Mouse (Mus musculus): ENCODE data around the gene Creb3. TPM values are rescaled to one million over a fixed set of nuclear protein-coding genes. Genes with fewer than 3 reads are reported as not detected.
"Not testable (repeated sequence)": the region's sequence is repeated elsewhere in the genome, so short reads cannot be mapped to it uniquely, and the experiment has no call there.

The Creb3 gene
- polyA plus RNA-seq, 1 experiment from 2014 or later = 36.2 TPM

GRCm38 (mm10) chr4:43551854-43552253 lies 10.3 kb upstream of the Creb3 start:
- H3K9ac ChIP-seq (replicated peaks); DNase-seq; H3K9me3 ChIP-seq (ENCODE audit: low read length); H3K4me3 ChIP-seq (ENCODE audit: low read depth, low read length); H3K4me1 ChIP-seq (ENCODE audit: insufficient read depth); H3K27ac ChIP-seq (ENCODE audit: low read depth); H3K4me2 ChIP-seq (ENCODE audit: low read depth, low read length); ATAC-seq; H3K27me3 ChIP-seq (ENCODE audit: insufficient read depth, low read length): not testable (repeated sequence)
- H3K36me3 ChIP-seq (replicated peaks; ENCODE audit: insufficient read depth, low read length) = peaks cover 99% of the 10 kb centered on the region
- WGBS (ENCODE audit: insufficient replicate concordance) = 85% methylated on average over 6 of the region's 6 CpGs
- TF ChIP-seq CTCF (IDR thresholded peaks at IDR 0.05; ENCODE audit: low read depth) = peak; percentile 8; the same call in 1 of the 2 replicates

- ATAC-seq (no peak), DNase-seq (no peak)
- H3K27ac ChIP-seq (ENCODE audit: low read depth) = no peak overlapping the region
- peaks cover 4% of the 10 kb centered on the region; the same call in 1 of the 2 replicates for H3K9me3 ChIP-seq (ENCODE audit: low read length)
- TF ChIP-seq EP300 (IDR thresholded peaks at IDR 0.05; ENCODE audit: low read depth) = no peak
- no peak for TF ChIP-seq CTCF (IDR thresholded peaks at IDR 0.05; ENCODE audit: low read depth)
- peaks cover 99% of the 10 kb centered on the region for H3K36me3 ChIP-seq (replicated peaks; ENCODE audit: insufficient read depth, low read length)
- H3K4me3 ChIP-seq (ENCODE audit: low read depth, low read length) = no peak overlapping the region
- no peaks in the 10 kb centered on the region for H3K27me3 ChIP-seq (ENCODE audit: insufficient read depth, low read length)
- 96% methylated on average over 5 of the region's 5 CpGs for WGBS (ENCODE audit: insufficient replicate concordance)
- H3K9ac ChIP-seq (replicated peaks) = no peak overlapping the region
- no peaks in the 10 kb centered on the region; the same call in 1 of the 2 replicates for H3K4me1 ChIP-seq (ENCODE audit: insufficient read depth)
- no peak overlapping the region for H3K4me2 ChIP-seq (ENCODE audit: low read depth, low read length)
These were observed 9.7 kb upstream of the Creb3 start for GRCm38 (mm10) chr4:43552437-43552836.

GRCm38 (mm10) chr4:43553891-43554290 lies 8.2 kb upstream of the Creb3 start:
- no peak overlapping the region for H3K9ac ChIP-seq (replicated peaks)
- DNase-seq (no peak), ATAC-seq (no peak)
- H3K27ac ChIP-seq (ENCODE audit: low read depth) = no peak overlapping the region
- no peak for TF ChIP-seq CTCF (IDR thresholded peaks at IDR 0.05; ENCODE audit: low read depth)
- TF ChIP-seq EP300 (IDR thresholded peaks at IDR 0.05; ENCODE audit: low read depth) = no peak
- no peak overlapping the region for H3K4me3 ChIP-seq (ENCODE audit: low read depth, low read length)
- no peak overlapping the region for H3K4me2 ChIP-seq (ENCODE audit: low read depth, low read length)
- H3K9me3 ChIP-seq (ENCODE audit: low read length) = peaks cover 4% of the 10 kb centered on the region; the same call in 1 of the 2 replicates
- peaks cover 14% of the 10 kb centered on the region for H3K4me1 ChIP-seq (ENCODE audit: insufficient read depth)
- H3K27me3 ChIP-seq (ENCODE audit: insufficient read depth, low read length) = no peaks in the 10 kb centered on the region
- H3K36me3 ChIP-seq (replicated peaks; ENCODE audit: insufficient read depth, low read length) = peaks cover 86% of the 10 kb centered on the region

GRCm38 (mm10) chr4:43555926-43556325 lies 6.2 kb upstream of the Creb3 start:
- peaks cover 34% of the 10 kb centered on the region for H3K4me1 ChIP-seq (ENCODE audit: insufficient read depth)
- H3K9ac ChIP-seq (replicated peaks) = no peak overlapping the region
- peaks cover 71% of the 10 kb centered on the region for H3K36me3 ChIP-seq (replicated peaks; ENCODE audit: insufficient read depth, low read length)
- H3K9me3 ChIP-seq (ENCODE audit: low read length) = peaks cover 4% of the 10 kb centered on the region; the same call in 1 of the 2 replicates
- H3K4me3 ChIP-seq (ENCODE audit: low read depth, low read length) = no peak overlapping the region
- WGBS (ENCODE audit: insufficient replicate concordance) = 77% methylated on average over 7 of the region's 7 CpGs
- H3K27ac ChIP-seq (ENCODE audit: low read depth) = no peak overlapping the region
- DNase-seq = no peak
- TF ChIP-seq CTCF (IDR thresholded peaks at IDR 0.05; ENCODE audit: low read depth) (no peak), EP300 (IDR thresholded peaks at IDR 0.05; ENCODE audit: low read depth) (no peak)
- no peak overlapping the region for H3K4me2 ChIP-seq (ENCODE audit: low read depth, low read length)
- no peak for ATAC-seq
- no peaks in the 10 kb centered on the region for H3K27me3 ChIP-seq (ENCODE audit: insufficient read depth, low read length)

GRCm38 (mm10) chr4:43558028-43558630 lies 4.0 kb upstream of the Creb3 start:
- H3K9me3 ChIP-seq (ENCODE audit: low read length) = no peaks in the 10 kb centered on the region
- DNase-seq = no peak
- peaks cover 37% of the 10 kb centered on the region for H3K4me1 ChIP-seq (ENCODE audit: insufficient read depth)
- peak overlapping the region; percentile 75 for H3K27ac ChIP-seq (ENCODE audit: low read depth)
- ATAC-seq = no peak
- peak overlapping the region; percentile 89 for H3K9ac ChIP-seq (replicated peaks)
- H3K27me3 ChIP-seq (ENCODE audit: insufficient read depth, low read length) = no peaks in the 10 kb centered on the region
- 18% methylated on average over 5 of the region's 5 CpGs for WGBS (ENCODE audit: insufficient replicate concordance)
- peak overlapping the region; percentile 95 for H3K4me2 ChIP-seq (ENCODE audit: low read depth, low read length)
- peak overlapping the region; percentile 75 for H3K4me3 ChIP-seq (ENCODE audit: low read depth, low read length)
- peaks cover 49% of the 10 kb centered on the region for H3K36me3 ChIP-seq (replicated peaks; ENCODE audit: insufficient read depth, low read length)
- no peak for TF ChIP-seq CTCF (IDR thresholded peaks at IDR 0.05; ENCODE audit: low read depth)

- TF ChIP-seq CTCF (IDR thresholded peaks at IDR 0.05; ENCODE audit: low read depth) (no peak), EP300 (IDR thresholded peaks at IDR 0.05; ENCODE audit: low read depth) (no peak)
- peak overlapping the region; percentile 75 for H3K27ac ChIP-seq (ENCODE audit: low read depth)
- no peaks in the 10 kb centered on the region for H3K27me3 ChIP-seq (ENCODE audit: insufficient read depth, low read length)
- H3K4me3 ChIP-seq (ENCODE audit: low read depth, low read length) = peak overlapping the region; percentile 75
- H3K9me3 ChIP-seq (ENCODE audit: low read length) = no peaks in the 10 kb centered on the region
- ATAC-seq (no peak), DNase-seq (peak; percentile 77)
- H3K9ac ChIP-seq (replicated peaks) = peak overlapping the region; percentile 89
- peaks cover 42% of the 10 kb centered on the region for H3K36me3 ChIP-seq (replicated peaks; ENCODE audit: insufficient read depth, low read length)
- H3K4me2 ChIP-seq (ENCODE audit: low read depth, low read length) = peak overlapping the region; percentile 95
- peaks cover 44% of the 10 kb centered on the region for H3K4me1 ChIP-seq (ENCODE audit: insufficient read depth)
- 8% methylated on average over 13 of the region's 13 CpGs for WGBS (ENCODE audit: insufficient replicate concordance)
These were observed 3.3 kb upstream of the Creb3 start for GRCm38 (mm10) chr4:43558631-43559356.
